15 mouse cellular contexts compared by ENCODE assay signal in genomic region chr7:63738142-63738541, GRCm38 (mm10).
DNase-seq lines count a peak whose midpoint lies in the region; ATAC-seq and TF ChIP-seq lines count a peak whose summit lies in the region.
"Had no signal": no experiment of that assay in that cellular context is flagged by ENCODE, and none has a peak within 500 bp of the region (broad histone marks: within the 10 kb centered on the region; RNA-seq: fewer than 3 reads in every experiment).

No protein-coding gene starts in this region.

- 90% methylated on average over 1 of the region's 1 CpGs for WGBS in forebrain, postnatal 0 days
- WGBS in forebrain, embryonic 15.5 days, result 92% methylated on average over 1 of the region's 1 CpGs
- 94% methylated on average over 1 of the region's 1 CpGs for WGBS in hindbrain, embryonic 16.5 days
- 88% methylated on average over 1 of the region's 1 CpGs for WGBS in hindbrain, embryonic 12.5 days
- WGBS in midbrain, embryonic 16.5 days, result 86% methylated on average over 1 of the region's 1 CpGs
- WGBS in midbrain, postnatal 0 days, result 81% methylated on average over 1 of the region's 1 CpGs

- DNase-seq in forebrain, postnatal 0 days, result no peak
- DNase-seq in midbrain, postnatal 0 days (ENCODE audit: low spot score), result no peak
- DNase-seq: cerebellum, adult 9-11 months; gastrocnemius, postnatal 10 days; heart, postnatal 36 days; kidney, adult 2 months had no signal

- no peak overlapping the region for H3K4me3 ChIP-seq in forebrain, postnatal 0 days (ENCODE audit: low read depth, low read length)
- no peak overlapping the region for H3K4me3 ChIP-seq in forebrain, embryonic 15.5 days
- H3K4me3 ChIP-seq in hindbrain, embryonic 16.5 days (ENCODE audit: low read length), result no peak overlapping the region
- H3K4me3 ChIP-seq in hindbrain, embryonic 12.5 days, result no peak overlapping the region
- H3K4me3 ChIP-seq in midbrain, embryonic 16.5 days (ENCODE audit: low read depth, low read length), result no peak overlapping the region
- H3K4me3 ChIP-seq in midbrain, postnatal 0 days (ENCODE audit: low read depth, low read length), result no peak overlapping the region
- H3K4me3 ChIP-seq: embryonic facial prominence, embryonic 15.5 days; erythroblast, embryonic 14.5 days; forebrain, embryonic 12.5 days; heart, embryonic 12.5 days had no signal

- H3K9ac ChIP-seq in forebrain, postnatal 0 days, result no peak overlapping the region
- no peak overlapping the region for H3K9ac ChIP-seq in forebrain, embryonic 15.5 days (replicated peaks)
- no peak overlapping the region for H3K9ac ChIP-seq in hindbrain, embryonic 16.5 days (ENCODE audit: low read depth, low read length)
- H3K9ac ChIP-seq in hindbrain, embryonic 12.5 days, result no peak overlapping the region
- H3K9ac ChIP-seq in midbrain, embryonic 16.5 days (ENCODE audit: low read depth, low read length), result no peak overlapping the region
- no peak overlapping the region for H3K9ac ChIP-seq in midbrain, postnatal 0 days (replicated peaks; ENCODE audit: low read length, poor library complexity, severe bottlenecking)
- H3K9ac ChIP-seq: embryonic facial prominence, embryonic 15.5 days; forebrain, embryonic 12.5 days; heart, embryonic 12.5 days had no signal

- H3K4me2 ChIP-seq in forebrain, postnatal 0 days (ENCODE audit: low read depth), result no peak overlapping the region
- H3K4me2 ChIP-seq in forebrain, embryonic 15.5 days (replicated peaks), result no peak overlapping the region
- no peak overlapping the region for H3K4me2 ChIP-seq in hindbrain, embryonic 16.5 days (ENCODE audit: low read length)
- H3K4me2 ChIP-seq in hindbrain, embryonic 12.5 days (replicated peaks), result no peak overlapping the region
- no peak overlapping the region for H3K4me2 ChIP-seq in midbrain, embryonic 16.5 days (ENCODE audit: low read length)
- H3K4me2 ChIP-seq in midbrain, postnatal 0 days (ENCODE audit: low read depth, low read length, poor library complexity, severe bottlenecking), result no peak overlapping the region
- H3K4me2 ChIP-seq: embryonic facial prominence, embryonic 15.5 days; forebrain, embryonic 12.5 days; heart, embryonic 12.5 days had no signal

- no peaks in the 10 kb centered on the region for H3K4me1 ChIP-seq in forebrain, postnatal 0 days (ENCODE audit: insufficient read depth)
- H3K4me1 ChIP-seq in forebrain, embryonic 15.5 days, result no peaks in the 10 kb centered on the region
- no peaks in the 10 kb centered on the region for H3K4me1 ChIP-seq in hindbrain, embryonic 16.5 days (ENCODE audit: control insufficient read depth, insufficient read depth, low read depth, low read length)
- no peaks in the 10 kb centered on the region for H3K4me1 ChIP-seq in hindbrain, embryonic 12.5 days
- H3K4me1 ChIP-seq in midbrain, embryonic 16.5 days (ENCODE audit: control insufficient read depth, insufficient read depth, low read length), result no peaks in the 10 kb centered on the region
- H3K4me1 ChIP-seq in midbrain, postnatal 0 days (ENCODE audit: insufficient read depth, low read length), result no peaks in the 10 kb centered on the region
- H3K4me1 ChIP-seq: embryonic facial prominence, embryonic 15.5 days; forebrain, embryonic 12.5 days; heart, embryonic 12.5 days had no signal

- TF ChIP-seq CTCF in forebrain, postnatal 0 days (IDR thresholded peaks at IDR 0.05; ENCODE audit: low read depth), result no peak
- no peak for TF ChIP-seq CTCF in midbrain, postnatal 0 days (IDR thresholded peaks at IDR 0.05)

- H3K27me3 ChIP-seq in forebrain, postnatal 0 days (ENCODE audit: insufficient read depth, low read length), result no peaks in the 10 kb centered on the region
- no peaks in the 10 kb centered on the region for H3K27me3 ChIP-seq in forebrain, embryonic 15.5 days
- no peaks in the 10 kb centered on the region for H3K27me3 ChIP-seq in hindbrain, embryonic 16.5 days (replicated peaks; ENCODE audit: control insufficient read depth, insufficient read depth, low read length)
- no peaks in the 10 kb centered on the region for H3K27me3 ChIP-seq in hindbrain, embryonic 12.5 days
- no peaks in the 10 kb centered on the region for H3K27me3 ChIP-seq in midbrain, embryonic 16.5 days (ENCODE audit: control insufficient read depth, insufficient read depth, low read depth, low read length)
- H3K27me3 ChIP-seq in midbrain, postnatal 0 days (ENCODE audit: insufficient read depth, low read length), result no peaks in the 10 kb centered on the region
- H3K27me3 ChIP-seq: embryonic facial prominence, embryonic 15.5 days; forebrain, embryonic 12.5 days; heart, embryonic 12.5 days had no signal

- peaks cover 17% of the 10 kb centered on the region; the same call in 1 of the 2 replicates for H3K36me3 ChIP-seq in forebrain, postnatal 0 days (ENCODE audit: insufficient read depth)
- H3K36me3 ChIP-seq in forebrain, embryonic 15.5 days, result no peaks in the 10 kb centered on the region
- H3K36me3 ChIP-seq in hindbrain, embryonic 16.5 days (ENCODE audit: control insufficient read depth, insufficient read depth, low read length), result peaks cover 3% of the 10 kb centered on the region
- H3K36me3 ChIP-seq in hindbrain, embryonic 12.5 days, result no peaks in the 10 kb centered on the region
- H3K36me3 ChIP-seq in midbrain, embryonic 16.5 days (ENCODE audit: control insufficient read depth, insufficient read depth, low read length), result no peaks in the 10 kb centered on the region; the same call in 1 of the 2 replicates
- peaks cover 8% of the 10 kb centered on the region for H3K36me3 ChIP-seq in midbrain, postnatal 0 days (ENCODE audit: insufficient read depth, low read length)
- H3K36me3 ChIP-seq: embryonic facial prominence, embryonic 15.5 days; forebrain, embryonic 12.5 days; heart, embryonic 12.5 days had no signal

- no peak overlapping the region for H3K27ac ChIP-seq in forebrain, postnatal 0 days (ENCODE audit: low read depth, low read length)
- no peak overlapping the region for H3K27ac ChIP-seq in forebrain, embryonic 15.5 days (replicated peaks)
- no peak overlapping the region for H3K27ac ChIP-seq in hindbrain, embryonic 16.5 days (ENCODE audit: low read depth, low read length)
- no peak overlapping the region for H3K27ac ChIP-seq in hindbrain, embryonic 12.5 days
- no peak overlapping the region for H3K27ac ChIP-seq in midbrain, embryonic 16.5 days (ENCODE audit: low read length)
- H3K27ac ChIP-seq in midbrain, postnatal 0 days (ENCODE audit: low read depth, low read length), result no peak overlapping the region
- H3K27ac ChIP-seq: embryonic facial prominence, embryonic 15.5 days; forebrain, embryonic 12.5 days had no signal

- H3K9me3 ChIP-seq in forebrain, postnatal 0 days (ENCODE audit: low read length), result no peaks in the 10 kb centered on the region
- H3K9me3 ChIP-seq in forebrain, embryonic 15.5 days, result no peaks in the 10 kb centered on the region
- no peaks in the 10 kb centered on the region for H3K9me3 ChIP-seq in hindbrain, embryonic 16.5 days (ENCODE audit: control insufficient read depth, low read length)
- no peaks in the 10 kb centered on the region for H3K9me3 ChIP-seq in hindbrain, embryonic 12.5 days (replicated peaks)
- H3K9me3 ChIP-seq in midbrain, embryonic 16.5 days (replicated peaks; ENCODE audit: control insufficient read depth, low read length, poor library complexity, severe bottlenecking), result no peaks in the 10 kb centered on the region
- no peaks in the 10 kb centered on the region for H3K9me3 ChIP-seq in midbrain, postnatal 0 days (ENCODE audit: low read length)
- H3K9me3 ChIP-seq: embryonic facial prominence, embryonic 15.5 days; forebrain, embryonic 12.5 days had no signal

- peak; percentile 5; the same call in 1 of the 2 replicates for ATAC-seq in forebrain, postnatal 0 days
- ATAC-seq in forebrain, embryonic 15.5 days (replicated peaks), result no peak
- ATAC-seq in hindbrain, embryonic 16.5 days, result 0 out of 2 replicates have a peak, but pooled peaks have one; percentile 19
- no peak for ATAC-seq in hindbrain, embryonic 12.5 days (ENCODE audit: low FRiP score)
- ATAC-seq in midbrain, embryonic 16.5 days, result peak; percentile 10; the same call in 1 of the 2 replicates
- no peak; the same call in 1 of the 2 replicates for ATAC-seq in midbrain, postnatal 0 days (ENCODE audit: low FRiP score)
- ATAC-seq: intestine, embryonic 16.5 days had no signal

Comparison
In these comparisons a context has a peak if more than half of its experiments do, and no peak if none do; other contexts are left out.
1. ATAC-seq: peak in forebrain, postnatal 0 days (single experiment), hindbrain, embryonic 16.5 days (single experiment) and midbrain, embryonic 16.5 days (single experiment); none in forebrain, embryonic 15.5 days (single experiment), hindbrain, embryonic 12.5 days (single experiment) and midbrain, postnatal 0 days (single experiment).